In genomic region chr2:33957754-33958153, GRCm38 (mm10) we compare ENCODE assay signal across 9 mouse cellular contexts.
DNase-seq lines count a peak whose midpoint lies in the region; ATAC-seq and TF ChIP-seq lines count a peak whose summit lies in the region.
"Had no signal": no experiment of that assay in that cellular context is flagged by ENCODE, and none has a peak within 500 bp of the region (broad histone marks: within the 10 kb centered on the region; RNA-seq: fewer than 3 reads in every experiment).

No protein-coding gene starts in this region.

- peaks cover 5% of the 10 kb centered on the region; the same call in 1 of the 2 replicates for H3K4me1 ChIP-seq in forebrain, postnatal 0 days (ENCODE audit: insufficient read depth)
- peaks cover 14% of the 10 kb centered on the region for H3K4me1 ChIP-seq in forebrain, embryonic 12.5 days
- H3K4me1 ChIP-seq in midbrain, embryonic 10.5 days: 0 out of 2 replicates have a peak, but pooled peaks cover 5% of the 10 kb centered on the region
- peaks cover 3% of the 10 kb centered on the region; the same call in 1 of the 2 replicates for H3K4me1 ChIP-seq in midbrain, embryonic 15.5 days
- H3K4me1 ChIP-seq in neural tube, embryonic 11.5 days (ENCODE audit: control insufficient read depth, insufficient read depth, low read length): no peaks in the 10 kb centered on the region

- TF ChIP-seq CTCF in forebrain, postnatal 0 days (IDR thresholded peaks at IDR 0.05; ENCODE audit: low read depth): peak; percentile 55

- ATAC-seq in forebrain, postnatal 0 days: no peak
- ATAC-seq in forebrain, embryonic 12.5 days (ENCODE audit: low FRiP score): no peak
- ATAC-seq in midbrain, embryonic 15.5 days (replicated peaks): no peak
- no peak for ATAC-seq in neural tube, embryonic 11.5 days (ENCODE audit: insufficient read depth, low FRiP score, low TSS enrichment)

- no peaks in the 10 kb centered on the region for H3K36me3 ChIP-seq in forebrain, postnatal 0 days (ENCODE audit: insufficient read depth)
- H3K36me3 ChIP-seq in forebrain, embryonic 12.5 days (replicated peaks): no peaks in the 10 kb centered on the region
- H3K36me3 ChIP-seq in midbrain, embryonic 10.5 days: no peaks in the 10 kb centered on the region
- H3K36me3 ChIP-seq in midbrain, embryonic 15.5 days (replicated peaks): no peaks in the 10 kb centered on the region
- no peaks in the 10 kb centered on the region for H3K36me3 ChIP-seq in neural tube, embryonic 11.5 days (ENCODE audit: control insufficient read depth, insufficient read depth, low read length)
- H3K36me3 ChIP-seq: limb, embryonic 12.5 days had no signal

- WGBS in forebrain, postnatal 0 days: 70% methylated on average over 6 of the region's 6 CpGs
- WGBS in forebrain, embryonic 12.5 days: 62% methylated on average over 6 of the region's 6 CpGs
- WGBS in midbrain, embryonic 10.5 days: 64% methylated on average over 6 of the region's 6 CpGs
- 62% methylated on average over 6 of the region's 6 CpGs for WGBS in midbrain, embryonic 15.5 days
- 70% methylated on average over 6 of the region's 6 CpGs for WGBS in neural tube, embryonic 11.5 days

- H3K4me3 ChIP-seq in forebrain, postnatal 0 days (ENCODE audit: low read depth, low read length): no peak overlapping the region
- H3K4me3 ChIP-seq in forebrain, embryonic 12.5 days (replicated peaks): no peak overlapping the region
- no peak overlapping the region for H3K4me3 ChIP-seq in midbrain, embryonic 10.5 days
- no peak overlapping the region for H3K4me3 ChIP-seq in midbrain, embryonic 15.5 days
- no peak overlapping the region for H3K4me3 ChIP-seq in neural tube, embryonic 11.5 days (ENCODE audit: low read depth, low read length)
- H3K4me3 ChIP-seq: limb, embryonic 12.5 days had no signal

- H3K9ac ChIP-seq in forebrain, postnatal 0 days: no peak overlapping the region
- no peak overlapping the region for H3K9ac ChIP-seq in forebrain, embryonic 12.5 days
- no peak overlapping the region for H3K9ac ChIP-seq in midbrain, embryonic 15.5 days
- no peak overlapping the region for H3K9ac ChIP-seq in neural tube, embryonic 11.5 days (ENCODE audit: low read length)
- H3K9ac ChIP-seq: limb, embryonic 12.5 days had no signal

- no peaks in the 10 kb centered on the region for H3K9me3 ChIP-seq in forebrain, postnatal 0 days (ENCODE audit: low read length)
- H3K9me3 ChIP-seq in forebrain, embryonic 12.5 days: peaks cover 3% of the 10 kb centered on the region; the same call in 1 of the 2 replicates
- H3K9me3 ChIP-seq in midbrain, embryonic 10.5 days (replicated peaks): no peaks in the 10 kb centered on the region; the same call in 1 of the 2 replicates
- no peaks in the 10 kb centered on the region for H3K9me3 ChIP-seq in midbrain, embryonic 15.5 days
- no peaks in the 10 kb centered on the region for H3K9me3 ChIP-seq in neural tube, embryonic 11.5 days (ENCODE audit: control insufficient read depth, low read length)
- H3K9me3 ChIP-seq: limb, embryonic 12.5 days had no signal

- no peak overlapping the region for H3K4me2 ChIP-seq in forebrain, postnatal 0 days (ENCODE audit: low read depth)
- H3K4me2 ChIP-seq in forebrain, embryonic 12.5 days: no peak overlapping the region
- no peak overlapping the region for H3K4me2 ChIP-seq in midbrain, embryonic 15.5 days
- H3K4me2 ChIP-seq in neural tube, embryonic 11.5 days (ENCODE audit: low read depth): no peak overlapping the region
- H3K4me2 ChIP-seq: limb, embryonic 12.5 days had no signal

- peak; percentile 43 for DNase-seq in forebrain, postnatal 0 days
- DNase-seq in midbrain, embryonic 10.5 days (ENCODE audit: low spot score): peak; percentile 47
- peak; percentile 49 for DNase-seq in adrenal gland, postnatal 25 days
- DNase-seq in hindlimb bud, embryonic 11.5 days (ENCODE audit: extremely low spot score, low read depth, low spot score): peak; percentile 41
- peak; percentile 43 for DNase-seq in neural tube, embryonic 11.5 days (ENCODE audit: low spot score)
- DNase-seq in frontal cortex, postnatal 14 days (ENCODE audit: low spot score in 2 of 2): no peak

- H3K27ac ChIP-seq in forebrain, postnatal 0 days (ENCODE audit: low read depth, low read length): no peak overlapping the region
- H3K27ac ChIP-seq in forebrain, embryonic 12.5 days: no peak overlapping the region
- H3K27ac ChIP-seq in midbrain, embryonic 10.5 days (replicated peaks): no peak overlapping the region
- H3K27ac ChIP-seq in midbrain, embryonic 15.5 days: no peak overlapping the region
- H3K27ac ChIP-seq in neural tube, embryonic 11.5 days (ENCODE audit: low read depth, low read length): no peak overlapping the region
- H3K27ac ChIP-seq: limb, embryonic 12.5 days had no signal

- no peaks in the 10 kb centered on the region for H3K27me3 ChIP-seq in forebrain, postnatal 0 days (ENCODE audit: insufficient read depth, low read length)
- H3K27me3 ChIP-seq in forebrain, embryonic 12.5 days: no peaks in the 10 kb centered on the region
- no peaks in the 10 kb centered on the region for H3K27me3 ChIP-seq in midbrain, embryonic 10.5 days (ENCODE audit: low read depth, poor library complexity, severe bottlenecking)
- H3K27me3 ChIP-seq in midbrain, embryonic 15.5 days (replicated peaks): no peaks in the 10 kb centered on the region
- H3K27me3 ChIP-seq in neural tube, embryonic 11.5 days (ENCODE audit: control insufficient read depth, insufficient read depth, low read length): no peaks in the 10 kb centered on the region

Comparison
In these comparisons a context has a peak if more than half of its experiments do, and no peak if none do; other contexts are left out.
1. DNase-seq: peak in forebrain, postnatal 0 days (single experiment), midbrain, embryonic 10.5 days (single experiment), adrenal gland, postnatal 25 days (single experiment), hindlimb bud, embryonic 11.5 days (single experiment) and neural tube, embryonic 11.5 days (single experiment); none in frontal cortex, postnatal 14 days (0 of 2).